In the genomic region with DNA sequence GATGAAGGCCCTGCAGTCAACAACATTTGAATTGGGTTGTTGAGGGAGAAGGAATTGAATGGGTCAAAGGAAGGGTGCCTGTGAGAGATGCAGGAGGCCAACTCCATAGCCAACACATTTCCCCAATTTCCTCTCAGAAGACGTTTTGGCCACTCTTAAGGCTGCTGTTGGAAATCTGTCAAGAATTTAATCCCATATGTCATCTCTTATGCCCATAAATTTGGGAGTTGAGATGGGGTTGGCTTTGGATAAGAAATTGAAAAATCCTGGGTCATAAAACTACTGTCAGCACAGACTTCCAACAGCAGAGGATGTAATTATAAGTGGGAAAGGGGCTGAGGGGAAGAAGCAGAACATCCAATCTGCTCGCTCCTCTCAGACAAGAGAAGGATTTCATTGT, we compare ENCODE assay signal across 17 mouse cellular contexts.
"Had no signal": no experiment of that assay in that cellular context is flagged by ENCODE, and none has a peak within 500 bp of the region (broad histone marks: within the 10 kb centered on the region; RNA-seq: fewer than 3 reads in every experiment).

No protein-coding gene starts in this region.

- H3K9ac ChIP-seq: liver, postnatal 0 days; lung, embryonic 15.5 days; midbrain, embryonic 12.5 days; midbrain, embryonic 15.5 days; neural tube, embryonic 12.5 days; stomach, embryonic 15.5 days had no signal

- H3K9me3 ChIP-seq: lung, embryonic 15.5 days; megakaryocyte, embryonic 14.5 days; midbrain, embryonic 12.5 days; midbrain, embryonic 15.5 days; neural tube, embryonic 12.5 days; stomach, embryonic 15.5 days had no signal

- DNase-seq: liver, postnatal 0 days; lung, adult 2 months; lung, postnatal 14 days; lung, postnatal 36 days; right cerebral cortex, postnatal 14 days; thymus, adult 2 months; thymus, postnatal 25 days; thymus, postnatal 4 days had no signal

- H3K27ac ChIP-seq: lung, embryonic 15.5 days; macrophage; midbrain, embryonic 12.5 days; midbrain, embryonic 15.5 days; neural tube, embryonic 12.5 days; stomach, embryonic 15.5 days; stomach, postnatal 0 days had no signal

- ATAC-seq: liver, postnatal 0 days; lung, postnatal 0 days; midbrain, embryonic 15.5 days had no signal

- H3K4me1 ChIP-seq: lung, embryonic 15.5 days; megakaryocyte, embryonic 14.5 days; midbrain, embryonic 12.5 days; midbrain, embryonic 15.5 days; neural tube, embryonic 12.5 days; stomach, embryonic 15.5 days had no signal

- H3K4me2 ChIP-seq: lung, embryonic 15.5 days; midbrain, embryonic 12.5 days; midbrain, embryonic 15.5 days; neural tube, embryonic 12.5 days; stomach, embryonic 15.5 days had no signal

- H3K36me3 ChIP-seq: lung, embryonic 15.5 days; midbrain, embryonic 12.5 days; midbrain, embryonic 15.5 days; neural tube, embryonic 12.5 days; stomach, embryonic 15.5 days had no signal

- H3K4me3 ChIP-seq: lung, embryonic 15.5 days; megakaryocyte, embryonic 14.5 days; midbrain, embryonic 12.5 days; midbrain, embryonic 15.5 days; neural tube, embryonic 12.5 days; stomach, embryonic 15.5 days had no signal

- H3K27me3 ChIP-seq: lung, embryonic 15.5 days; megakaryocyte, embryonic 14.5 days; midbrain, embryonic 12.5 days; midbrain, embryonic 15.5 days; neural tube, embryonic 12.5 days; stomach, embryonic 15.5 days had no signal
